Mouse (Mus musculus) ovary, postnatal 10 days (tissue): Measurements from ENCODE around the gene Ttll8.

Experiments
- DNase-seq: peaks from one replicate; pipeline ENCODE4 v3.0.0; 2022; ENCODE audit warnings: low spot score

The Ttll8 gene

DNA sequence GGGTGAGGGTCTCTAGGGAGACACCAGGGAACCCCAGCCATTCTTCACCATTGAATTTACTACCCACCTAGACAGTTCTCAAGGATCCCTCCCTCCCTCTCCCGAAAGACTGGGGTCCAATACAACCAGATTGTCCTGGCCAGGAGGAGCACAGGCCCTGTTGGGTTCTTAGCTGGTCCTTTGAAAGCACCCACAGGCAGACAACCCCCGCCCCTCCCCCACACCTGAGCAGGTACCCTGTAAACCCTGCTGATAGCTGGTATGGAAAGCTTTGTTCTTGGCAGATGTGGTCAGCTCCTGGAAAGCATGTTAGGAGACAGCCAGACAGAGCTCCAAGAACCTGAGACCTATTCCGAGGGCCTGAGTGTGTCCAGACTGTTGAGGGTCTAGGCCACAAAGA lies 93.4 kb downstream of the Ttll8 start:
- DNase-seq = no peak

DNA sequence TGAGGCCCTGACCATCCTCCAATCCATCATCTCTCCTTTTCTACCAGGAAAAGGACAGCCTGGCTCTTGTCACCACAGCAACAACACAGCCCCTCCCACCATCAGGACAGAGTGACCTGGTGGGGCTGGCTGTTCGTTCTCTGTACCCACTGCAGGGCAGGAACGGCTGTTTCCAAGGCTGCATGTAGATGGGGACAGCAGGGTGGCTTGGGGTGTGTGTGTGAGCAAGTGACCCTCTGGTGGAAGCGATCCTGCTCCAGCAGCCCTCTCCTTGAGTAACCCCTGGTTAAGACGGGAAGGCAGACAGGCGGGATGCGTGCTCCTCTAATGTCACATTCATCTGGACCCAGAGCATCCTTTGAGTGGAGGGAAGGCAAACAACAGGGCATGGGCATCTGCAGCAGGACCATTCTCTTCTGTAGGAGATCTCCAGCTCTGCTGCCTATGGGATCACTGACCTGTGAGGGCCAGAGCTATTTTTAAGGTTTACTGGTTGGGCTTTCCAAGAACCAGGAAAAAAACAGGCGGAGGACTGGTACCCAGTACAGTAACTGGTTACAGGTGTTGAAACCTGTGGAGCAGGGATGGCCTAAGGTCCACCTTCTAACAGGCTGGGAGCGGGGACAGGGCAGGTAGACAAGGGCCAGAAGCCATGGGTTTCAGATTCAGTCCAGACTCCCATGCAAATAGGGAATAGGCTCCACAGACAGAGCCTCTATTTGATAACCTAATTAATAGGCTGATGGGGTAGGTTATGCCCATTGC lies 94.8 kb downstream of the Ttll8 start:
- no peak for DNase-seq

DNA sequence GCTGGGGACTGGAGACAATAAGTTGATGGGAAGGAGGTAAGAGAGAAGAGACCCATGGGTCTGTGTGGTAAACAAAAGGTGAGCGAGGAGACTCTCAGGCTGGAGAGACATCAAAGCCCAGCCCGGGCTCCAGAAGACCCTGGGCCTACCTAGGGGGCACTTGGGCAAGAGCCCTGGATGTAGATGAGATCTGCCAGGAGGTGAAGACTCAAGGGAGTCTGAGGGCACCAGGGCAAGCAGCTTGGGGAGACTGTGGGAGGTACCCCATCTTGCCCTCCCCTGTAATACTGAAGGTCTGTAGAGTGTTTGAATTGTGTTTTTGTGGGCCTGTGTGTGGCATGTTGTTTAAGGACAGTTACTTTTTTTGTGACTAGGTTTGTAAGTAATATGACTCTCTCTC lies 95.5 kb downstream of the Ttll8 start:
- DNase-seq = peak; percentile 1

DNA sequence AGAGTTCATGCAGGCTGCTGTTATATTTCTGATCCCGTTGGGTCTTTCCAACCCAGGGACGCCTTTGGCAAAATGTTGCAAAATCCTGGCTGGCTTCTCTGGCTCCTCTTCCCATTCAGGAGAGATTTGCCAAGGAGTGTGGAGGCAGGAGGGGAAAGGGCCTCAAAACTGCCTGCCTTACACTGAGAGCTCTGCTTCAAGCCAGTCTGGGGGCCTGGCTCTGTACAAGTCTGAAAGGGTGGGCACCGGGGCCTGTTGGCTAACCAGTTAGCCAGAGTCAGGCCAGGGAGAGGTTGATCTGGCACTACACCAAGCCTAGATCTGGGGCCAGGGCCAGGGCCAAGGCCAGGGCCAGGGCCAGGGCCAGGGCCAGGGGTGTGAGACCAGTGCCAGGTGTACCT lies 96.1 kb downstream of the Ttll8 start:
- DNase-seq = no peak

DNA sequence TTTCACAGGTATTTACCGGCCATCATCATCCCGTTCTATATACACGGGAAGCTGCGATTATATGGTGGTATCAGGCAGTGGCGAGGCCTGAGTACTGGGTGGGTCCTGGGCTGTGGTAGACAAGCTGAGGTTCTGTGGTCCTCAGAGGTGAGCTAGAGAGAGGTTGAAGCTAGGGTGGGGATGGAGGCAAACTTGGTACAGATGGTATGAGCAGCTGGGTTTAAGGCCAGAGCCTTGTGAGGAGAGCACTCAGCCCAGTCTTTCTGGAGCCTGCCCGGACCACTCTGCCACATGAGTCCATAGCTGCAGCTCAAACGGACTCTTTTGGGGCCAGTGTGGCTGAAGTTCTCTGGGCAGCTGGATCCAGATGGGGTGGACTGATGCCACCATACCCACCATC lies 96.9 kb downstream of the Ttll8 start:
- no peak for DNase-seq

DNA sequence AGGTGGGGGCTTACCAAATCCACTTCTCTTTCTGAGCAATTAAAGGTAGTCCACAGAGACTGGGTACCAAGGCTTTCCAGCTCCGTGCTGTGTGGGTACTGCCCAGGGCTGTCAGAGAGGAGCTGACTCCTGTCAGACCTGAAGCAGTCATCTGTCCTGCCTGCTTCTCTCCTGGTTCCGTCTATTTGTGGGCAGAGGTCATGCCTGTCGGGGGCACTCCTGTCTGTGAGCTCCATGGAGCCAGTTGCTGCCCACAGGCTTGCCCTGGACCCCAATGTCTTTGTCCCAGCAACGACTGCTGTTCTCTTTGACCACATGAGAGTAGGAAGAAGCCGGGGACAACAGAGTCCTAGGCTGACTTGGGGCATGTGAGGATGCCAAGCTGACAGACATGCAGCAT lies 97.6 kb downstream of the Ttll8 start:
- DNase-seq = no peak

DNA sequence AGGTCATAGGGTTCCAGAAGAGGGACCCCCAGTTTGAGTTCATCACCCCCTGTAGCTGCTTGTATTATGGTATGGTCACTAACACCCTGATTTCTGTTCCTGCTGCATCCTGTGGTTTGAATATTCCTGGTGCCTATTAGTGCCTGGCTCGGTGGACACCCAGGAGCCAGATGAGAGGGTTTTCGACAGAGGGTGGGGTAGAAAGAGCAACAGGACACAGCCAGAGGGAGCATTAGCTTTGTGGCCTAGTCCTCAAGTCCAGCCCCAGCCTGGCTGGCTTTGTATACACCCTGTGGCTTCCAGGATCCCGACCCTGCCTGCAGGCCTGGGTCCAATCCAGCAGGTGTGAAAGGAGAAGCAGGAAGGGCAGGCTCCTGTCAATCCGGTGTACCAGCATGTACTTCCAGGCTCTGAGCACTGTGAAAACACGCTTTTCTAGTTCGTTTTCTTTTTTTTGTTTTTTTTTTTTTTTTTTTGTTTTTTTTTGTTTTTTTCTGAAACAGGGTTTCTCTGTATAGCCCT lies 98.3 kb downstream of the Ttll8 start:
- DNase-seq = no peak

DNA sequence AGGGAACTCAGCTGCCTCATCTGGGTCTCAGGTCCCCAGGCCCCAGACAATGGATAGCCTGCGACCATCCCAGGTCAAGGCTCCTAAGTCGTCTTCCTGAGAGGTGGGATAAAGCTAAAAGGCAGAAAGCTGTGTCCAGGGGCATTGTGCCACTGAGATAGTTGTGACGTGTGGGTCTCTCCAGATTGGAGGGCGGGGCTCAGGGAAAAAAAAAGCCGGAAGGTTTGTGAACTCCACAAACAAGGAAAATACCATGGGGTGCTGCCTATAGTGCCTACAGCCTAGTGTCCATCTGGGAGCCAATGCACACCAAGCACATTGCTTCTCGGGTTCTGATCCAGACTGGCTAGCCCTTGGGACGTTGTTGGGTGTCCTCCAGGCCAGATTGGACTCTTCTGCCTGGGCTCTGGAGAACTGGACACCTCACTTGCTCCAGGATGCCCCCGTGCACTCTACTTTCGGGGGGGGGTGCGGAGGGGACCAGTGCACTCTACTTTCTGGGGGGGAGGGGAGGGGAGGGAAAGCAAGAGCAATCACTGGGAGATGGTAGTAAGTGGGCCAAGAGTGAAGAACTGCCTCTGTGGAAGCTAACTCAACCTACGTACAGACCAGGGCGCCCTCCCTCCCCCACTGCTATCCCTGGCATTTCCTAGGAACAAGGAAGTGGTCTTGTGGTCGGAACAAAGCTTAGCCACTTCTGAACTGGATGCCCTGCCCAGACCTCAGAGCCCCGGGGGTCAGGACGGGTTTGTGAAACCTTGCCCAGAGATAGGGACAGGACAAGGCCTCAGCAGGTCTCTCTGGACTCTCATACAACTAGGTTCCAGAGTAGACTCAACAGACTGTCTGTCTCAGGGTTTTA lies 99.0 kb downstream of the Ttll8 start:
- peak; percentile 1 for DNase-seq

DNA sequence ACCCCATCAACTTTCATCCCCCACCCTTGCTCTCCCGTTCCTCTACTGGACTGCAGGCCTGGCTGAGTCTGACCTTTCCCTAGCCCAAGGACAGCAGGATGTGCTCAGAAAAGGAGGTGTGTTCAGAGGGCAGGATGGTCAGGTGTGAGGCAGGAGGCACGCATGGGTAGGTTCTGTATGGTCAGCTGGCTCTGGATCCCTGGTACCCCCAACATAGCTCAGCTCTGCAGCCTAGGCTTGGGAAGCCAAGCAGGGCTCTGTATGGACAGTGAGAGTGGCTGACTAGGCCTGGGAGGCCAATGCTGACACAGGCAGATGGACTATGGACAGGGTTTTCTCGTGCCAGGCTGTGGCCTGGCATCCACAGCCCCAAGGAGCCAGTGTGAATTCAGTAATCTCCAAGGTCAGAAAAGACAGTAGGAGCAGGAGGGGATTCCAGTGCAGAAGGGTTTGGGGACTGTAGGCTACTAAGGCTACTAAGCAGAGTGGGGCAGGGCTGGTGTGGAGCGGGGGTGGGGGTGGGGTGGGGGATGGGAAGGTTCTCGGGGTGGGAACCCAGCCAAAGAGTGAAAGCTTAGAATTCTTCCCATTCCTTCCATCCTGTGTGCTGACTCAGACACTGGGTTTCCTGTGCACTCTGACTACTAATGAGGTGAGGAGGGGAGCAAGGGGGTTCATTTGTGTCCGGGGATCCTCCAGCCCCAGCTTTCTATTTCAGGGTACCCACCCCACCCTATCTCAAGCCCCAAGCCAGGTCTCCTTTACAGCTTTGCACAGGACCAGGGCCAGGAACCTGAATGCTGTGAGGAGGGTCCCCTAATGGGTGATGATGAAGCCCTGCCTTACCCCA lies 99.9 kb downstream of the Ttll8 start:
- no peak for DNase-seq

DNA sequence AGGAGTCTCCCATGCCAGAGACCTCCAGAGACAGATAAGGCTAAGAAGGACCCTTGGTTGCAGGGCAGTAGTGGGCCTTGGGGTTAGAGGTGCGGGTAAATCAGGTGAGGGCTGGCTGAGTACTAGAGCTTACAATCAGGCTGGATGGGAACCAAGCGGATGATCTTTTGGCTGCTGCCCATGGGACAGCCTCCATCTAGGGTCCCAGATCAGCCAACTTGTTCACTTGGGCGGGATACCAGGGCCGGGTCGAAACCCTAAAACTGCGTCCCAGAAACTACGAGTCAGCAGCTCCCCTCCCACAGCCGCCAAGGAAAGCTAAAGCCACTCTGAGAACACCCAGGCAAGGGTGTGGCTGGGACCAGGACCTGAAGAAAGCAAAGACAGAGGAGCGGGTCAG lies 101.1 kb downstream of the Ttll8 start:
- DNase-seq = no peak

DNA sequence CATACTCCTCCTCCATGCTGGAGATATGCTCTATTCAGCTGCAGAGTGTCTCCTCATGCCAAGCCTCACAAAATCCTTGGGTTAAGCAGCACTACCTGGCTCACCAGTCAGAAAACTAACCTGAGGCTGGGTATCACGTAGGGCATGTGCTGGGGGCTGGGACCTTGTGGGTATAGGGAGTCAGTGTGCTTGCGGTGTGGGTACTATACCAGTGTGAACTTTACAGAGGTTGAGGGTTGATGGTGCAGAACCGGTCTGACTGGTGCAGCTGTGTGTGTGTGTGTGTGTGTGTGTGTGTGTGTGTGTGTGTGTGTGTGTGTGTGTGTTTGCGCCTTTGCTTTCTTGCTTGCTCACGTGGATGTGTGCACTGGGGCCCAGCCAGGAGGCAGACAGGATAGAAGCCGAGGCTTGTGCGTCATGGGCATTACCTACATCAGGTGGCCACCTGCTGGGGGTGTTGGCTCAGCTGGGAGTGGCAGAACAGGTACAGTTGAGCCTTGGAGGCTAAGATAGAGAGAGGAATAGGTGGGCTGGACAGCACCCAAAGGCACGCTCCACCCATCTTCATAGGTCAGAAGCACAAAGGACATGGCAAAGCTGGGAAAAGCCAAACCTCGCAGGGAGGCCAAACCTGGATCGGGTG lies 102.6 kb downstream of the Ttll8 start:
- DNase-seq = no peak

DNA sequence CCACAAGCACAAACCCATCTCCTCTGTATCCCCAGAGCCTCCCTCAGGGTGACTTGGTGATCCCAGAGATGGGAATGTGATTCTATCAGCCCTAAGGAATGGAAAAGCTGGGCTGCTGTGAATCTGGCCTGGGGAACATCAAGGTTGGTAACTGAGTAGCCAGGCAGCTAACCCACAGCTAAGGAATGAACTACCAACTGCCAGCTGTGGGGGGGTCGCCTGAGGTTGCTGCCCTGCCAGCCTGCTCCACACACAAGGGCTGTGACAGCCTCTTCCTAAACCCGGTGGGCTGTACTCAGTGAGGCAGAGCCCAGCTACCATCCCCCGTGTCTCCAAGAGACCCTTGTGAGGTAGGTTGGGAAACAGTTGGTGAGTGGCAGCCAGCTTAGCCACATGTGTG lies 103.1 kb downstream of the Ttll8 start:
- no peak for DNase-seq

DNA sequence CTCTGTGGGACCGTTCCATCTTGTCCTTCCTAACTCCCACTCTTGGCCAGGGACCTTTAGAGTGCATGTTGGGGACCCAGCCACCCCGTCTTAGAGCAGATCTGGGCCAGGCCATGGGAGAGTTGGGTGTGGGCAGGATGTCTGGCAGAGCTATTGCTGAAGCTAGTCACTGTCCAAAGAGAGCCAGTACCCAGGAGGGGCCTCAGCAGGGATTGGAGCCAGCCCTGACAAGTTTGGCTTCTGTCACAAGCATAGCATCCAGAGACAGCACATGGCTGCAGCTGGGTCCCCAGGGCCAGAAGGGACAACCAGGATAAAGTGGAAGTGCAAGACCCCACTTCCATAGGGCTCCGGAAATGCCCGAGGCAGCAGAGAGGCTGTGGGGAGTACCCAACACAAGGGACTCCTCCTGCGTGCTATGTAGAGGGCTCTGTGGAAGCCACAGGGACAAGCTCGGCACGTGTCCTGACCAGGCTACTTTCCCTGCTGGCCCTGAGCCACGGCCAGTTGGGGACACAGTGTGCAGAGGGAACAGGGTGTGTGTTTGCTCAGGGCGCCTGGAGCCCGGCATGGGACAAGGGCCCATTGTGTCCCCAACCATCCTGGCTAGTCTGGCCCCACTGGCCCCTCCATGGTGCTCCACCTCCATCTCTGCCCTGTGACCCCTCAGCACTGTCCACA lies 103.9 kb downstream of the Ttll8 start:
- no peak for DNase-seq

DNA sequence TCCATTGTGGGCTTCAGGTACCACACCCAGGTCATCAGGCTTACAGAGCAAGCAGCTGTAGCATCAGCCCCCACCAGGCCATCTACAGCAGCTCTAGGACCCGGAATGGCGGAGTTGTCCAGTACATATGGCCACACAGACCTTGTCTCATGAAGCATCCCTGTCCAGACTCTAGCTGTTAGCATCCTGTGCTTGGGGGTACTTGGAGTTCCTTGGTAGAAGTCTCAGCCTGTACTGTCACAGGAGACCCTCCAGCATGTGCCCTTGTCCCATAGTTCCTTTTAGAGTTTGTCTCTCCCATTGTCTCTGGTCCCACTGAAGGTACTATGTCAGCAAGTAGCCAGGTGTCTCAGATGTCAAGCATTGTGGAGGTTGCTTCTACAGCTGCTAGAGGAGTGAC lies 104.6 kb downstream of the Ttll8 start:
- DNase-seq = no peak

DNA sequence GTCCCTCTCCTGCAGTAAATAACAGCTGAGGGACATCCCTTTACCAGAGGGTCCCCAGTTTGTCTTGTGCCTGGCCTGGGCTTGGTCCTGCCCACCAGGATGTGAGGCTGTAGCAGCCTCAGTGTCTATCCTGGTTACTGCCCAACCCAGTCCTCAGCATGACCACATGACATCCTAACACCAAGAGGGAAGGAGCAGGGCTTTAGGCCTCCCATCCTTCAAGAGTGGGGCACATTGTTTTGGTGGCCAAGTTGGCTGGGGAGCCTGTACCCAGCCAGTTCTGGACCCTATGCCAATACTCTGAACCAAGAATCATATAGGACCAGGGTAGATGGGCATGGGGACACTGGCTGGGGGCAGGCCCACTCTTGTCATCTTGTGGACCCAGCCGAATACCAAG lies 105.6 kb downstream of the Ttll8 start:
- no peak for DNase-seq

DNA sequence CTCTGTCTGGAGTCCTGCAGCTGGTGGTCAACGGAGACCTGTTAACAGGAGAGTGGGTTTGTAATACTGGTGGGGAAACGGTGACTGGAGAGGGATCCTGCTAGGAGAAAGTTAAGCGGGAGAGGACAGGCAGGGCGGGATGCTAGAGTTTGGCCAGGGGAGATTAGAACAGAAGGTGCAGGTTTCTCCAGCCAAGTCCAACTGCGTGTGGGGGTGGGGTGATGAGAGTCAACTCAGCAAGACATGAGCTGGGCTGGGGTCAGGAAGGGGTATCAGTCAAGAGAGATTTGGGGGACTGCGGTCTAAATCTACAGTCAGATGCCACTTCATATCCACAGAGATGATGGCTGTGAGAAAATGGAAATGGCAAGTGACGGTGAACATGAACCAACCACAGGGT lies 109.3 kb downstream of the Ttll8 start:
- DNase-seq = no peak

DNA sequence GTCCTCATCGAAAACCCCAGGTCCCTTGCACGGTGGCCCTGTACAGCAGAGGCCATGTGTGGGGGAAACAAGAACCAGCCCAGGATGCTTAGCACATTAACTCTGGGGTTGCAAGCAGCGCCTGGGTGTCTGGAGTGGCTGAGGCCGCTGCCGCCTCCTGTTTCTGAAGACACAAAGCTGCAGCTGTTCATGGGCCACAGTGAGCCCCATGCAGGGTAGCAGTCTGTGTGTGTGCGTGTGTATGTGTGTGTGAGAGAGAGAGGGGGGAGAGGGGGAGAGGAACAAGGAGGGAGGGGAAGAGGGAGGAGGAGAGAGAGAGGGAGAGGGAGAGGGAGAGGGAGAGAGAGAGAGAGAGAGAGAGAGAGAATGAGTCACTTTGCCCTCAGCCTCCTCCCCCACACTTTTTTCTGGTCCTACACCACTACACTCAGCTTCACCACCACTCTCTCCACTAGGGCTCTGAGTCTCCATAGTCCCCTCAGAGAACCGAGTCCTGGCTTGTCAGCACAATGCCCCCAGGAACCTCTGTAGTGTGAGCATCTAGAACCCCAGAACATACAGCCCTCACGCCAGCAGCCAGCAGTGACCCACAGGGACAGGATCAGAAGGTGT lies 110.6 kb downstream of the Ttll8 start:
- DNase-seq = no peak

DNA sequence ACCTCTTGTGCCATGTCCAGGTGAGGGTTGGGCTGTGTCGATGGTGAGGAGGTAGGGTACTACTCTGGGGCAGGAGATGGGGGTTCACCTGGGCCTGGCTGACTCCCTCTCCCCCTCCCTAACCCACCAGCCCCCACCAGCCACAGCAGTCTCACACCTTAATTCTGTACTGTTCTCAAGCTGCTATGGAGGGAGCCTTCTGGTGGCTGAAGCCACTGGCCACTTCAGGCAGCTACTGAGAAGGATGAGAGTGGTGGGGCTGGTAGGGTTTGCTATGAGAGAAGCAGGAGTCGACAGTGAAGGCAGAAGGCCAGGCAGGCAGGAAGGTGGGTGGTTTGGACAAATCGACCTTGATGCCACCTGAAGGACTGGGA lies 111.9 kb downstream of the Ttll8 start:
- no peak for DNase-seq

DNA sequence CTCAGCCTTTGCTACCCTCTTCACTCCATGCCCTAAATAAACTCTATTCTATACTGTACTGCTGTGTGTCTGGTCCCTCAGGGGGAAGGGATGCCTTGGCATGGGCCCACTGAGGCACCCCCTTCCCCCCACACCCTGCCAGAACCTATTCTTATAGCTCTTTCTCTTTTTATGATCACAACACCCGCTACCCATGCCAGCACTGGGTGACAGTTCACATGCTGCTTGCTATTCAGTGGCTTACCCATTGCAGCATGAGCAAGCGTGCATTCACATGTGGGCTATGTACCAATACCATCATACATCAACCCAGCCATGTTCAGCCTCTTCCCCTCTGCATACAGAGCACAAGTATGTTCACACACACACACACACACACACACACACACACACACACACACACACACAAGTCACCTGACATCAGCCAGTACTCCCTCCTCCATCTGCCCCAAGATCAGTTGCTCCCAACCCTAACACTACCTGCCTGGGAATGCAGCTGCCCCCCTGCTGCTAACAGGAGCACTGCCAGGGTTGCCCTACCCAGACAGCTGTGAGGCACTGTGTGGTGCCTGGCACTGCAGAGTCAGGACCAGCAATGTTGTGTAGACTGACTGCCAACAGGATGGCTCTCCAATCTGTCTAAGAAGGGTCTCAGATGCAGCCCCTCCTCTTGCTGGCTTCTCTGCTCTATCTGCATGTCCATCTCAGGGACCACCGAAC lies 112.5 kb downstream of the Ttll8 start:
- no peak for DNase-seq

DNA sequence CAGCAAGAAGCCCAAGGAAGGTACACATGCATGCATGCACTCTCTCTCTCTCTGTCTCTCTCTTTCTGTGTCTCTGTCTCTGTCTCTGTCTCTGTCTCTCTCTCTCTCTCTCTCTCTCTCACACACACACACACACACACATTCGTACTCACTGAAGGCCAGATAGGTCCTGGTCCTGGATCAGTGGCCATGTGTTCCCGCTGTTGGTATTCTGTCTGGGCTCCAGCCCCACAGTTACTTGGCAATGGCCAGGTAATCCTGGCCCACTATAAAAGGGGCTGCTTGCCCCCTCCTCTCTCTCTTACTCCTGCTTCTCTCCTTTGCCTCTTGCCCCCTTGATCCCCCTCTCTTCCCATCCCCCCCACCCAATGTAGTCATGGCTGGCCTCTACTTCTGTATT lies 113.1 kb downstream of the Ttll8 start:
- DNase-seq = no peak
